Mouse (Mus musculus) thymus, adult 2 months (tissue): ENCODE results near the gene Iglon5.

Experiments used
- CTCF ChIP-seq: fragments of 200-500 bp; IDR thresholded peaks from 2 replicates; pipeline ENCODE4 v1.5.1; 2012; ENCODE audit warnings: mild to moderate bottlenecking, control low read depth, low read length, moderate library complexity, borderline replicate concordance; ENCODE audit not compliant: control insufficient read depth, poor library complexity, insufficient read depth; ENCODE audit errors: extremely low read depth
- POLR2A ChIP-seq: fragments of 200-500 bp; IDR thresholded peaks from 2 replicates; pipeline ENCODE4 v1.6.1; 2012; ENCODE audit warnings: mild to moderate bottlenecking, low read length, control low read depth, moderate library complexity; ENCODE audit not compliant: control insufficient read depth, poor library complexity, insufficient read depth; ENCODE audit errors: extremely low read depth

GRCm38 (mm10) chr7:43436341-43437255 is 53.3 kb downstream of the Iglon5 start, which contains the start of gene Nkg7:
- TF ChIP-seq POLR2A (no peak), CTCF (no peak)
